Mouse (Mus musculus) forebrain, embryonic 16.5 days (tissue): ENCODE results near the gene Prkar1b. TPM values are rescaled to one million over a fixed set of nuclear protein-coding genes. Genes with fewer than 3 reads are reported as not detected.

Experiments used
- polyA plus RNA-seq: library from polyadenylated mRNA; unstranded; fragments of >200 nt; fragmentation: Nextera tagmentation; extraction: Ambion mirVana; gene quantifications from 2 replicates; pipeline ENCODE4 v1.2.1, GENCODE M21; 2015

Prkar1b gene
- polyA plus RNA-seq, 1 experiment from 2014 or later = 245 TPM

Other genes starting within 250 kb of the Prkar1b start
- 15.5 and 19.1 TPM in 2 replicates for gene Pdgfa, start 152.6 kb downstream of the Prkar1b start, polyA plus RNA-seq
- gene Dnaaf5, start 222 bp upstream of the Prkar1b start, polyA plus RNA-seq = 2.7 and 3.3 TPM in 2 replicates
- 56.3 and 60.7 TPM in 2 replicates for gene Sun1, start 50.6 kb upstream of the Prkar1b start, polyA plus RNA-seq
- gene Get4, start 102.3 kb upstream of the Prkar1b start, polyA plus RNA-seq = 133 and 135 TPM in 2 replicates
- gene Adap1, start 175.6 kb upstream of the Prkar1b start, polyA plus RNA-seq = 21.5 and 35.5 TPM in 2 replicates
- gene Cox19, start 201.4 kb upstream of the Prkar1b start, polyA plus RNA-seq = 90.6 and 97.9 TPM in 2 replicates
- gene Cyp2w1, start 202.6 kb upstream of the Prkar1b start, polyA plus RNA-seq = not detected in 2 replicates
- gene Gpr146, start 227.7 kb upstream of the Prkar1b start, polyA plus RNA-seq = 1.5 and 1.8 TPM in 2 replicates